Mouse (Mus musculus) midbrain, embryonic 14.5 days (tissue): ENCODE data around the gene Prdm1. TPM values are rescaled to one million over a fixed set of nuclear protein-coding genes. Genes with fewer than 3 reads are reported as not detected.

ENCODE experiments used
- ATAC-seq: fragments of 200-750 bp; cut with Nextera tagmentation; 2 replicates; pipeline ENCODE4 v1.8.0; 2017; ENCODE audit warnings: moderate number of reproducible peaks, moderate library complexity; ENCODE audit not compliant: low FRiP score, low TSS enrichment
- DNase-seq: peaks from one replicate; pipeline ENCODE4 v3.0.0-alpha.2; 2015
- H3K27ac ChIP-seq: fragments of 300-500 bp; sonication (generic); replicated peaks from 2 replicates; pipeline ENCODE4 v1.5.1; 2014; ENCODE audit warnings: mild to moderate bottlenecking, low read depth, low read length, moderate library complexity
- H3K27me3 ChIP-seq: fragments of 300-500 bp; sonication (generic); 2 replicates; pipeline ENCODE4 v1.6.1; 2014; ENCODE audit warnings: low read length, control low read depth, mixed read lengths; ENCODE audit not compliant: control insufficient read depth, insufficient read depth
- H3K36me3 ChIP-seq: fragments of 300-500 bp; sonication (generic); 2 replicates; pipeline ENCODE4 v1.6.1; 2014; ENCODE audit warnings: low read length, control low read depth; ENCODE audit not compliant: control insufficient read depth, insufficient read depth
- H3K4me1 ChIP-seq: fragments of 300-500 bp; sonication (generic); 2 replicates; pipeline ENCODE4 v1.6.1; 2014; ENCODE audit warnings: mild to moderate bottlenecking, antibody characterized with exemption, low read length, control low read depth; ENCODE audit not compliant: control insufficient read depth, insufficient read depth
- H3K4me2 ChIP-seq: fragments of 300-500 bp; sonication (generic); 2 replicates; pipeline ENCODE4 v1.6.1; 2014; ENCODE audit warnings: mild to moderate bottlenecking, low read length, moderate library complexity
- H3K4me3 ChIP-seq: fragments of 300-500 bp; sonication (generic); replicated peaks from 2 replicates; pipeline ENCODE4 v1.5.1; 2014; ENCODE audit warnings: low read depth, low read length
- H3K9ac ChIP-seq: fragments of 300-500 bp; sonication (generic); replicated peaks from 2 replicates; pipeline ENCODE4 v1.6.1; 2014; ENCODE audit warnings: mild to moderate bottlenecking, low read length, moderate library complexity
- H3K9me3 ChIP-seq: fragments of 300-500 bp; sonication (generic); 2 replicates; pipeline ENCODE4 v1.6.1; 2016; ENCODE audit warnings: low read length, control low read depth, mixed read lengths; ENCODE audit not compliant: control insufficient read depth
- WGBS: fragments of 180-500 bp; shearing (Covaris S2); extraction: QIAGEN DNeasy Blood & Tissue Kit; methylation state at CpG from one replicate; pipeline ENCODE4 v1.1.7; 2014; 5-methylcytosine and 5-hydroxymethylcytosine counted together
- polyA plus RNA-seq: library from polyadenylated mRNA; unstranded; fragments of >200 nt; fragmentation: Nextera tagmentation; extraction: Ambion mirVana; gene quantifications from 2 replicates; pipeline ENCODE4 v1.2.1, GENCODE M21; 2014

The Prdm1 gene
- polyA plus RNA-seq, 1 experiment from 2014 or later: 0.97 TPM

GRCm38 (mm10) chr10:44409054-44409453 is 119.2 kb downstream of the Prdm1 start:
- no peak overlapping the region for H3K9ac ChIP-seq
- H3K9me3 ChIP-seq: no peaks in the 10 kb centered on the region
- no peak overlapping the region for H3K4me3 ChIP-seq
- no peaks in the 10 kb centered on the region for H3K27me3 ChIP-seq
- 87% methylated on average over 10 of the region's 10 CpGs for WGBS
- ATAC-seq (no peak), DNase-seq (no peak)
- H3K4me1 ChIP-seq: no peaks in the 10 kb centered on the region
- no peak overlapping the region for H3K4me2 ChIP-seq
- H3K27ac ChIP-seq: no peak overlapping the region
- no peaks in the 10 kb centered on the region for H3K36me3 ChIP-seq

GRCm38 (mm10) chr10:44403415-44403814 is 124.9 kb downstream of the Prdm1 start:
- H3K4me3 ChIP-seq: no peak overlapping the region
- no peak for DNase-seq
- no peak overlapping the region for H3K4me2 ChIP-seq
- H3K9ac ChIP-seq: no peak overlapping the region
- H3K9me3 ChIP-seq: no peaks in the 10 kb centered on the region
- 74% methylated on average over 7 of the region's 7 CpGs for WGBS
- H3K27ac ChIP-seq: no peak overlapping the region
- no peaks in the 10 kb centered on the region for H3K36me3 ChIP-seq
- no peak for ATAC-seq
- H3K27me3 ChIP-seq: no peaks in the 10 kb centered on the region
- no peaks in the 10 kb centered on the region for H3K4me1 ChIP-seq

DNA sequence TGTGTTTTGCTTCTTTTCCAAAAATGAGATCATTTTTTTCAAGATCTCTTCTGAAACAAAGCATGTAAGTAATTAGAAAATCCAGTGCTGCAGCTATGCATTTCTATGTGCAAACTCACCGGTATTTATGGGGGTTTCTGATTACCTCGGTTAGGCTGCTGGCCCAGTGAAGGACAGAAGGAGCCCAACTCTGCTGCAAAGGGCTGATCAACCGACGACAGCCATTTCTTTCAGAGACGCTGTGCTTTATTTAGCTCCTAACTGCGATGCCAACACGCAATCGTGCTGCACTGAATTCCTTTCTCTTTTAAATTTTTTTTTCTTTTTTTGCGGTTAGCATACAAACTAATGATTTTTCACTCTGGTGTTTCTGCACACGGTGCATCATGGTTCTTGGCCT is 126.7 kb downstream of the Prdm1 start:
- Histone ChIP-seq H3K27ac (no peak overlapping the region), H3K36me3 (no peaks in the 10 kb centered on the region), H3K9me3 (no peaks in the 10 kb centered on the region), H3K4me2 (no peak overlapping the region), H3K4me1 (no peaks in the 10 kb centered on the region), H3K9ac (no peak overlapping the region), H3K4me3 (no peak overlapping the region), H3K27me3 (no peaks in the 10 kb centered on the region)
- no peak for ATAC-seq
- WGBS: 86% methylated on average over 10 of the region's 10 CpGs
- DNase-seq: no peak

DNA sequence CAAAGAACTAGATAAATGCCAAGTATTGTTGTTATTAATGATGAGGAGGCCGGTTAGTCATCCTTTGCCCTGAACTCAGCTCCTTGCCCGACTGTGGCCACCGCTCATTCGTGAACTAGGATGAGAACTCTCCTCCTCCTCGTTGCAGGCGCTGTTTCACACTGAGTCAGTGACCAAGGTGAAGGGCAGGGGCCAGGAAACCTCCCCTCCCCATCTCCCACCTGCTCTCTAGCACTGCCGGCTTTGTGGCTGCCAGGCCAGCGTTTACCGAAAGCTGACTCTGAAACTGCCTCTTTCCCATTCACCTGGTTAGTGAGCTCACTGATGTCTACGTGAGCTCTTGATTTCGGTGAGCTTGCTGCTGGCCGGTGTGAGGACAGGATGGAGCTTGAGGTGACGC is 127.7 kb downstream of the Prdm1 start:
- Histone ChIP-seq H3K27me3 (no peaks in the 10 kb centered on the region), H3K9ac (no peak overlapping the region), H3K4me3 (no peak overlapping the region), H3K4me2 (no peak overlapping the region), H3K36me3 (no peaks in the 10 kb centered on the region), H3K9me3 (no peaks in the 10 kb centered on the region), H3K4me1 (no peaks in the 10 kb centered on the region), H3K27ac (no peak overlapping the region)
- ATAC-seq: no peak
- WGBS: 63% methylated on average over 13 of the region's 13 CpGs
- no peak for DNase-seq

GRCm38 (mm10) chr10:44400119-44400518 is 128.2 kb downstream of the Prdm1 start:
- Histone ChIP-seq H3K4me1 (no peaks in the 10 kb centered on the region), H3K27me3 (no peaks in the 10 kb centered on the region), H3K27ac (no peak overlapping the region), H3K4me2 (no peak overlapping the region), H3K4me3 (no peak overlapping the region), H3K9ac (no peak overlapping the region), H3K9me3 (no peaks in the 10 kb centered on the region), H3K36me3 (no peaks in the 10 kb centered on the region)
- DNase-seq (no peak), ATAC-seq (no peak)
- WGBS: 68% methylated on average over 3 of the region's 3 CpGs

- no peaks in the 10 kb centered on the region for H3K27me3 ChIP-seq
Observed at GRCm38 (mm10) chr10:44392855-44393254, 135.4 kb downstream of the Prdm1 start.

GRCm38 (mm10) chr10:44391509-44392290 is 136.6 kb downstream of the Prdm1 start:
- no peak overlapping the region for H3K4me2 ChIP-seq
- H3K4me1 ChIP-seq: no peaks in the 10 kb centered on the region
- no peaks in the 10 kb centered on the region for H3K27me3 ChIP-seq
- no peak overlapping the region for H3K9ac ChIP-seq
- no peak overlapping the region for H3K4me3 ChIP-seq
- no peaks in the 10 kb centered on the region for H3K36me3 ChIP-seq
- ATAC-seq (no peak), DNase-seq (no peak)
- H3K27ac ChIP-seq: no peak overlapping the region
- 47% methylated on average over 12 of the region's 12 CpGs for WGBS
- H3K9me3 ChIP-seq: no peaks in the 10 kb centered on the region

More at GRCm38 (mm10) chr10:44392855-44393254, 135.4 kb downstream of the Prdm1 start:
- 83% methylated on average over 8 of the region's 8 CpGs for WGBS
- Histone ChIP-seq H3K4me3 (no peak overlapping the region), H3K9me3 (no peaks in the 10 kb centered on the region), H3K9ac (no peak overlapping the region), H3K4me1 (no peaks in the 10 kb centered on the region), H3K4me2 (no peak overlapping the region), H3K27ac (no peak overlapping the region), H3K36me3 (no peaks in the 10 kb centered on the region)
- DNase-seq (no peak), ATAC-seq (no peak)

GRCm38 (mm10) chr10:44390286-44390685 is 138.0 kb downstream of the Prdm1 start:
- no peaks in the 10 kb centered on the region for H3K36me3 ChIP-seq
- no peak overlapping the region for H3K27ac ChIP-seq
- no peak for ATAC-seq
- H3K9me3 ChIP-seq: no peaks in the 10 kb centered on the region
- 80% methylated on average over 5 of the region's 5 CpGs for WGBS
- no peak overlapping the region for H3K4me3 ChIP-seq
- DNase-seq: no peak
- H3K27me3 ChIP-seq: no peaks in the 10 kb centered on the region
- H3K4me2 ChIP-seq: no peak overlapping the region
- H3K4me1 ChIP-seq: no peaks in the 10 kb centered on the region
- no peak overlapping the region for H3K9ac ChIP-seq

GRCm38 (mm10) chr10:44388706-44389233 is 139.5 kb downstream of the Prdm1 start:
- no peaks in the 10 kb centered on the region for H3K9me3 ChIP-seq
- H3K4me3 ChIP-seq: no peak overlapping the region
- no peaks in the 10 kb centered on the region for H3K4me1 ChIP-seq
- ATAC-seq: no peak
- H3K27me3 ChIP-seq: no peaks in the 10 kb centered on the region
- no peak for DNase-seq
- 70% methylated on average over 11 of the region's 11 CpGs for WGBS
- no peak overlapping the region for H3K9ac ChIP-seq
- H3K27ac ChIP-seq: no peak overlapping the region
- H3K36me3 ChIP-seq: no peaks in the 10 kb centered on the region
- H3K4me2 ChIP-seq: no peak overlapping the region
